Mouse (Mus musculus): ENCODE measurements around the gene Rassf7. TPM values are rescaled to one million over a fixed set of nuclear protein-coding genes. Genes with fewer than 3 reads are reported as not detected.

Rassf7 gene
- 22.6 and 41.4 TPM in 2 replicates for polyA plus RNA-seq (2016; fragmentation: Nextera tagmentation; extraction: Ambion mirVana)

DNA sequence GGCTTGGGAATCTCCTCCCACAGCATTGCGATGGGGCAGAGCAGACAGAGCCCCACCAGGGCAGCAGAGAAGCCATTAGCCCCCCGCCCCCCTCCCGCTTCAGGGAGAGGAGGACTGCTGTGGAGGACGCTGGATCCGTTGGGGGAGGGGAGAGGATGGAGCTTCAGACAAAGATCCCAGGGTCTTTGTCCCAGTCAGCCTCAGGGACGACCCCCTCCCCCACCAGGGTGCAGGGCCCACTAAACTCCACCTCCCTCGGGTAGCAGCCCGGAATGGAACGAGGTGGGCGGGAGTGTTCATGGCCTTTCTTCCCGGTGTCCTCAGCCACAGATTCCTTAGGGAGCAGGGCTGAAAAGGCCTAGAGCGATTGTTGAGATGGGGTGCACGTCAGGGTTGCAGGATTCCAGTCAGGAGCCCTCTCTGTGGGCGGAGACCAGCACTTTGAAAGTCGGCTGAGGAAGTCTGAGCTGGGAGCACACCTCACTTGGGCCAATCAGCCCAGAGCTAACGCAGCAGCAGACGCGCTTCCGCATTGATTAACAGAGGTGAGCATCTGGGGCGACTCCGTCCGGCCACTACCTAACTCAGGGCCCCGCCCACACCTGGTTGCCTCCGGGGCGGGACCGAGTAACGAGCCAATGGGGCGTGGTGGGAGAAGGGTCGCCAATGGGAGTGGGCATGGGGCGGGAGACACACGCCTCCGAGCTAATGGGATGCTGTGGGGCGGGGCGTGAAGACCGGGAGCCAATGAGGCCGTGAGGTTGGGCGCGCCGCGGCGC is at the start of gene Rassf7:
Gene Rassf7 (plus strand): TSS at position 760 of the 779 bp plus-strand sequence.
- 1% methylated on average over 41 of the region's 41 CpGs for WGBS
- H3K27me3 ChIP-seq (ENCODE audit: insufficient read depth, poor library complexity, severe bottlenecking), result peaks cover 8% of the 10 kb centered on the region; the same call in 1 of the 2 replicates

DNA sequence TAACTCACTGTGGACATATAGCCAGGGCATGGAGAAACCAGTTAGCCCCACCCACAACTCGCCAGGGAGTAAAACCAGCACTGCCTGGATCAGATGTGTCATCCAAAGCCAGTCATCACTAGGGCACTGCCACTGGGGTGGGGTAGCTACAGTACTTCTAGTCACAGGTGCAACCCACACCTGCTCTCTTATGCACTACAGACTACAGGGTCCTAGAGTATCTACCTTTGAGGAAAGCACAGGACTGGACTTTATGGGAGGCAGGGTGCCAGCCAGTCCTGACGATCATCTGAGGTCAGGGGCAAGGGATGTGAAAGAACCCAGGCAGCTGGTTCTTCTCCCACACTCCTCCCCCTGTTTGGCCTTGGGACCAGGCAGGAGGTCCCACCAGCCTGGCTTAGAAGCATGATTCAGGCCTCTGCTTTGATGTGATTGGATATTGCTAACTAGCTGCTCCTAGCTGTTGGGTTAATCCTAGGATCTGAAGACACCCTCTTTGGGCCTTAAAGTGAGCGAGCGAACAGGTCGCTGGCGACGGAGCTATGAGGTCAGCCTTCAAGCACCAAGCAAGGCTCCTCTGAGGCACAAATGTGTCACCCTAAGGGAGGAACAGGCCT is 47.7 kb upstream of the Rassf7 start:
- Histone ChIP-seq H3K27ac (peak overlapping the region; percentile 85), H3K27me3 (ENCODE audit: insufficient read depth, poor library complexity, severe bottlenecking) (no peaks in the 10 kb centered on the region), H3K9me3 (no peaks in the 10 kb centered on the region), H3K36me3 (peaks cover 33% of the 10 kb centered on the region), H3K4me1 (peaks cover 33% of the 10 kb centered on the region), H3K4me3 (peak overlapping the region; percentile 68)
- DNase-seq (ENCODE audit: low spot score), result no peak
- 12% methylated on average over 7 of the region's 7 CpGs for WGBS

More for the DNA sequence above, at the start of gene Rassf7:
- H3K4me3 ChIP-seq, result peak within 1 kb of the TSS; percentile 75
- peaks cover 24% of the 10 kb centered on the region for H3K36me3 ChIP-seq
- peaks cover 51% of the 10 kb centered on the region for H3K4me1 ChIP-seq
- H3K9me3 ChIP-seq, result no peaks in the 10 kb centered on the region
- DNase-seq (ENCODE audit: low spot score), result peak; percentile 99
- peak within 1 kb of the TSS; percentile 80 for H3K27ac ChIP-seq

DNA sequence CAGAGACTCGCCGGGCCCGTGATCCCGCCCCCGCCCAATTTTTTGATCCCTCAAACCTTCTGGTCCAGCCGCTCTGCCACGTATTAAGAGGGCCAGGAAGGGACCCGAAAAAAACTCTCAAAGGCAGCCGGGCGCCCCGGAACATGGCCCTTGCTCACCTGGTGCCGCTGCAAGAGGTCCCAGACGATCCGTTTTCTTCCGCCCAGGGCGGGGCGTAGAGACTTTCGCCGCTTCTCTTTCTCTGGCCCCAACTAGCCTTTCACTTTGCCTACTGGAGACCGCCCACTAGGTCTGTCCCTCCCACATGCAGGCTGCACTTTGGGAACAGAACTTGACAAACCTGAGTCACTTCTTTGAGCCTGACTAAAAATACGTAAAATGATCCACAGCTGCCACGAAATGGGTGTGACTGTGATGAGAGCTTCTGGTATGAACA is 47.1 kb upstream of the Rassf7 start:
- H3K27ac ChIP-seq, result peak overlapping the region; percentile 85
- peak; percentile 89 for DNase-seq (ENCODE audit: low spot score)
- no peaks in the 10 kb centered on the region for H3K27me3 ChIP-seq (ENCODE audit: insufficient read depth, poor library complexity, severe bottlenecking)
- H3K9me3 ChIP-seq, result no peaks in the 10 kb centered on the region
- H3K4me1 ChIP-seq, result peaks cover 37% of the 10 kb centered on the region
- peak overlapping the region; percentile 68 for H3K4me3 ChIP-seq
- H3K36me3 ChIP-seq, result peaks cover 28% of the 10 kb centered on the region
- 2% methylated on average over 22 of the region's 22 CpGs for WGBS

DNA sequence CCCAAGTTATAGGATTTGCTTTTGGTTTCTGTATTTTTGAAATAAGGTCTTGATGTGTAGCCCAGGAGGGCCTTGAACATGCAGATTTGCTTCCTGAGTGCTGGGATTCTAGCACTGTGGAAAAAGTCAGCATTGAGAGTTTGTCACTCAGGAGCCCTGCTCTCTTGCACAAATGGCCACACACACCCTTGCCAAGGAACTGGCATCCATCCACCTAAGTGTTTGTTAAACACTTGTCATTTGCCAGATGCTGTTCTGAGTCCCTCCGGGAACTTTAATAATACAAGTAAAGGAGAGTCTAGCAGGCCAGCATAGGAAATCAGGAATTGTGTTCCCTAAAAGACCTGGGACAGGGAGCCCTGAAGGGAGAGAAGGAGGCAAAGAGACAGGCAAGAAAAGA is 46.4 kb upstream of the Rassf7 start:
- WGBS, result 81% methylated on average over 1 of the region's 1 CpGs
- peak overlapping the region; percentile 85; the same call in 1 of the 2 replicates for H3K27ac ChIP-seq

DNA sequence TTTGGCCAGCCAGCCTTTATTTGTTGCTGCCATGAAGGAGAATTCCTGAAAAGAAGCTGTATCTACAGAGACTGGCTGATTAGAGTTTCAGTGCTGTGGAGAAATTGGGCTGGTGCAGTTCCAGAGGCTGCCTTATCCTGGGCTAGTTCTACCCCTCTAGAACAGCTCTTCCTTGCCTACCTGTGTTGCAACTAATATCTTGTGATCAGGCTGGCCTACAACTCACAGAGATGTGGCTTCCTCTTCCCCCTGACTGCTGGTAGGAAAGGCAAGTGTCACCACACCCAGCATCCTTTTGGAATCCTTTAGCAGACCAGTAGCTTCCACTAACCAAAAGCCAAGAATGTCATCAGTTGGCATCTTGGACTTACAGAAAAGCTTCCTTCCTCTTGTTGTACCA is 45.8 kb upstream of the Rassf7 start:
- H3K4me3 ChIP-seq, result no peak overlapping the region
- no peak overlapping the region for H3K27ac ChIP-seq
- no peak for DNase-seq (ENCODE audit: low spot score)
- H3K9me3 ChIP-seq, result no peaks in the 10 kb centered on the region
- no peaks in the 10 kb centered on the region for H3K27me3 ChIP-seq (ENCODE audit: insufficient read depth, poor library complexity, severe bottlenecking)
- H3K36me3 ChIP-seq, result peaks cover 14% of the 10 kb centered on the region
- H3K4me1 ChIP-seq, result peaks cover 29% of the 10 kb centered on the region

More for the DNA sequence above, 46.4 kb upstream of the Rassf7 start:
- Histone ChIP-seq H3K4me3 (no peak overlapping the region), H3K9me3 (no peaks in the 10 kb centered on the region), H3K36me3 (peaks cover 20% of the 10 kb centered on the region), H3K4me1 (peaks cover 34% of the 10 kb centered on the region), H3K27me3 (ENCODE audit: insufficient read depth, poor library complexity, severe bottlenecking) (no peaks in the 10 kb centered on the region)
- no peak for DNase-seq (ENCODE audit: low spot score)

DNA sequence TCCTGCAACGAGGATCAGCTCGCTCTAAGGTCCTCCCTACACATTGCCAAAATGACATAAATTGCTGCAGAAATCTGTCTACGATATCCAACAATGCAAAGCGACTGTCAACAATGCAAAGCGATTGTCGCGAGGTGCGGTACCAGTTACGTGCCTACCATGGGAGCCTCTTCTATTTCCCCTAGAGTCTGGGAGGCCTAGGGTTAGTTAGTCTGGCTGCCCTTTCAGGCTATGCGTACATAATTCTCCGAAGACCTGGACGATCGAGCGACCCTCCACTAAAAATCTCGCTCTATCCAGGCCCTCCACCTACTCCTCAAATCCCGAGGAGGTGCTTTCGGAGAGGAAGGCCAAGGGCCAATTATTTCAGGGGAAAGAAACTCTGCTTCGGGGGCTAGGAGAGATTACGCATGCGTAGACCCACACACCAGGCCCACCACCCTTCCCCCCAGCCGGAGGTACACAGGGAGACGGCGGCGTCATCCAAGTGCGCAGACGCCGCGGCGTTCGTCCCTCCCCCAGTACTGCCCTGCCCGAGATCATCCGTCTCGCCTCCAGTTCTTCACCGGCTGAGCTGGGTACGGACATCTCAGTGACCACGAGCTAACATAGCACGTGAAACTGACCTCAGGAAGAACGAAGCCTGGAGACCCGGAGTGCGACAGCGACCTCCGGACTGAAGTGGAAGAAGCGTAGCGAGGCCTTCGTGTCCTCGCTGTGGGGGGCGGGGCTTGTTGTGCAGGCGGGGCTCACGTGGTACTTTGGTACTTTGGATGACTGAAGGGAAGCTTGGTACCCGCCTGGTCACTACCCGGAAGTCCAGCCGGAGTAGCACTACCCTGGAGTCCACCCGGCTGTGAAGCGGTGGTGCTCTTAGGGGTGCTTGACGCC is 43.3 kb upstream of the Rassf7 start, which contains the start of gene Rnh1:
Gene Rnh1 (minus strand): TSS at position 742 of the 891 bp plus-strand sequence.
- peaks cover 22% of the 10 kb centered on the region for H3K4me1 ChIP-seq
- H3K9me3 ChIP-seq, result no peaks in the 10 kb centered on the region
- H3K27me3 ChIP-seq (ENCODE audit: insufficient read depth, poor library complexity, severe bottlenecking), result no peaks in the 10 kb centered on the region
- H3K4me3 ChIP-seq, result peak within 1 kb of the TSS; percentile 63
- no peaks in the 10 kb centered on the region for H3K36me3 ChIP-seq
- WGBS, result 4% methylated on average over 55 of the region's 55 CpGs
- H3K27ac ChIP-seq, result peak within 1 kb of the TSS; percentile 91
- DNase-seq (ENCODE audit: low spot score), result peak; percentile 97

DNA sequence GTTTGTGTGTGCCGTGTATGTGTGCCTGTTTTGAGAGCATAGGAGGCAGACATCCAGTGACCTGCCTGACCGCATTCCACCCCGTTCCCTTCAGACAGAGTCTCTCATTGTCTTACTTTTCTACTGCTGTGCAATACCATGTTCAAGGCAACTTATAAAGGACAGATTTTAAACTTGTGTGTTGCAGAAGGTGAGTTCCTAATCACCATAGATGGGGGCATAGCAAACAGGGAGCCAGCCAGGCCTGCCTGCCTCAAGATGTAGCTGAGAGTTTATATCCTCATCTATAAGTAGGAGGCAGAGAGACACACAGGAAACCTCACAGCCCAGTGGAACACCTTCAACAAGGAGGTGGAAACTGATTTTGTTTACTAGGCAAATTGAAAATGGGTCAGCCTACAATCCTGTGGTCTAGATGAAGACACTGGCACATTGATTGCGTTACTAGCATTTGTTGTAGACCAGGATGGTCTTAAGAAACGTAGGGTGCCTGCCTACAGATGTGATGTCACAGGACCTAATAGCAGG is 42.3 kb upstream of the Rassf7 start:
- peak overlapping the region; percentile 63 for H3K4me3 ChIP-seq

DNA sequence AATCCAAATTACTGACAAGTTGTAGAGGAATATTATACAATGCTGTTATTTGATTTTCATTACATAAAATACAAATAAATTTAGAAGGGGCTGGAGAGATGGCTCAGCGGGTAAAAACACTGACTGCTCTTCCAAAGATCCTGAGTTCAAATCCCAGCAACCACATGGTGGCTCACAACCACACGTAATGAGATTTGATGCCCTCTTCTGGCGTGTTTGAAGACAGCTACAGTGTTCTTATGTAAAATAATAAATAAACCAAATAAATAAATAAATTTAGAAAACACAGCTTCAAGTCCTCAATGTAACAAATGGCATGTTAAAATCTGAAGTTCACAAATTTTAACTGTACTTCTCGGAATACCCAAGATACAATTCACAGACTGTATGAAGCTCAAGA is 40.6 kb upstream of the Rassf7 start:
- no peak overlapping the region for H3K4me3 ChIP-seq
- no peak overlapping the region for H3K27ac ChIP-seq
- no peaks in the 10 kb centered on the region for H3K9me3 ChIP-seq
- H3K27me3 ChIP-seq (ENCODE audit: insufficient read depth, poor library complexity, severe bottlenecking), result peaks cover 13% of the 10 kb centered on the region; the same call in 1 of the 2 replicates
- peaks cover 8% of the 10 kb centered on the region for H3K4me1 ChIP-seq
- 82% methylated on average over 4 of the region's 4 CpGs for WGBS
- no peak for DNase-seq (ENCODE audit: low spot score)
- no peaks in the 10 kb centered on the region for H3K36me3 ChIP-seq

More for the DNA sequence above, 42.3 kb upstream of the Rassf7 start:
- 90% methylated on average over 5 of the region's 5 CpGs for WGBS
- Histone ChIP-seq H3K27me3 (ENCODE audit: insufficient read depth, poor library complexity, severe bottlenecking) (peaks cover 5% of the 10 kb centered on the region; the same call in 1 of the 2 replicates), H3K36me3 (no peaks in the 10 kb centered on the region), H3K27ac (peak overlapping the region; percentile 91), H3K9me3 (no peaks in the 10 kb centered on the region), H3K4me1 (peaks cover 13% of the 10 kb centered on the region)
- DNase-seq (ENCODE audit: low spot score), result no peak

DNA sequence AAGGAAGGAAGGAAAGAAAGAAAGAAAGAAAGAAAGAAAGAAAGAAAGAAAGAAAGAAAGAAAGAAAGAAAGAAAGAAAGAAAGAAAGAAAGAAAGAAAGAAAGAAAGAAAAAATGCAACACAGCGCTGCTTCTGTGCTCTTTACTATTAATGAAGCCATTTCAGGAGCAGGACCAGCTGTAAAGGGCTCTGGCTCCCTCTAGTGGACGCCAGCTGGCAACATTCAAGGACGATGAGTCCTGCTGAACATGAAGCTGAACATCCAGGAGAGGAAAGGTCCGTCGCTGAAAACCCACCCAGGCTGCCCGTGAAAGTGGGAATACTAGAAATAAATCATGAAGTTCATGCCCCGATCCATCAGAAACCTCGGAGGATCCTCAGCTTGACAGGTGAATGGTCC is 39.5 kb upstream of the Rassf7 start:
- DNase-seq (ENCODE audit: low spot score), result peak; percentile 93
- Histone ChIP-seq H3K4me3 (no peak overlapping the region), H3K27ac (no peak overlapping the region), H3K4me1 (peaks cover 8% of the 10 kb centered on the region), H3K36me3 (no peaks in the 10 kb centered on the region), H3K9me3 (no peaks in the 10 kb centered on the region), H3K27me3 (ENCODE audit: insufficient read depth, poor library complexity, severe bottlenecking) (peaks cover 13% of the 10 kb centered on the region; the same call in 1 of the 2 replicates)
- 5% methylated on average over 8 of the region's 8 CpGs for WGBS

DNA sequence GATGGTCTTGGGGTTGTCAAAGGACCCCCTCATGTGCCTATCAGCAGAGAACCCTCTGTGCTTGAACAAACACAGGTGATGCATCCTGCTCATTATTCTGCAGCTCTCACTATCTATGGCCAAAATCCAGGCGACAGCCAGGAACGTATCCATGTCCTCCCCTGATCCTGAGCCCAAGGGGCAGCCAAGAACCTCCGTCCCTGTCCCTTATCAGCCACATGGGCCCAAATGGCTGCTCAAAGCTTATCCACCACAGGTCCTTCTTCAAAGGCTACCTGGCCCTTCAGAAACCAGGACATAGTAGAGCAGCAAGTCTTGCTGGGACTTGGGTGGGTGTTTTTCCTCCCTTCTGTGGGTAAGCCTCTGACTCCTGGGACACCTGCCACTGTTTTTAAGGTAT is 27.5 kb upstream of the Rassf7 start:
- Histone ChIP-seq H3K27ac (no peak overlapping the region), H3K4me1 (peaks cover 23% of the 10 kb centered on the region), H3K4me3 (no peak overlapping the region), H3K36me3 (peaks cover 41% of the 10 kb centered on the region), H3K9me3 (no peaks in the 10 kb centered on the region), H3K27me3 (ENCODE audit: insufficient read depth, poor library complexity, severe bottlenecking) (no peaks in the 10 kb centered on the region)
- DNase-seq (ENCODE audit: low spot score), result no peak
- WGBS, result 58% methylated on average over 3 of the region's 3 CpGs

DNA sequence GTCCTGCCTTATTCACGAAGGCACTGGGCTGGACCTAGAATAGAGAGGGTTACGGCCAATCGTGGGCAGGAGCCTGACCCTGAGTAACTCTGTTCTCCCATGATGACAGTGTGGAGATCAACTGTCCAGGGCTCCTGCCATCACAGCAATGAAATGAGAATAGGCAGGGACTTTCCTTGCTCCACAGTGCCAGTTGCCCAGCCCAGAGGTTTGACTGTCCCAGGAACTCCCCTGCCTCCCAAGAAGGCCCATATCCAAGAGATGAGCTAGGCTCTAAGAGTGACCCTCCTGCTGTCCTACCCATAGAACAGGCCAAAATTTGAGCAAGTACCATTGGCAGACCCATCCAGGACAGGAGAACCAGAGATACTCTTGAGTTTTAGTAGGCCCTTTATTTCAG is 26.9 kb upstream of the Rassf7 start:
- Histone ChIP-seq H3K36me3 (peaks cover 41% of the 10 kb centered on the region), H3K4me1 (peaks cover 24% of the 10 kb centered on the region)

DNA sequence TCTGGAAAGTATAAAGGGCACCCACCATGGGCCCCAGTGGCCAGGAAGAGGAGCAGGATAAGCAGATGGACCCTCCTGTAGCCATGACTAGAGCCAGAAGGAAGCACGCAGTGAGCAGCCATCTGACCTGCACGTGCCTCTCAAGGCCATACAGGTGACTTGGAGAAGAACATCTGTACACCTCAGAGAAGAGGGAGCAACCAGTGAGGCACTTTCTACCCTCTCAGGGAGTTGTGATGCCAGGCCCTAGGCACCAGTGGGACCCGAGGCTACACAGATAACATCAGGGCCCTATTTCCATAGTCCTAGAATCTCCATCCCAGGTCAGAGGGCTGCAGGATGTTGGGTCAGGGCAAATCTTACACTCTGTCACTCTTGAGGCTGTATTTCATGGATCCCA is 25.4 kb upstream of the Rassf7 start:
- no peak for DNase-seq (ENCODE audit: low spot score)
- Histone ChIP-seq H3K4me1 (peaks cover 28% of the 10 kb centered on the region), H3K27ac (no peak overlapping the region), H3K4me3 (no peak overlapping the region), H3K9me3 (no peaks in the 10 kb centered on the region), H3K27me3 (ENCODE audit: insufficient read depth, poor library complexity, severe bottlenecking) (no peaks in the 10 kb centered on the region), H3K36me3 (peaks cover 41% of the 10 kb centered on the region)
- WGBS, result 90% methylated on average over 3 of the region's 3 CpGs

More for the DNA sequence above, 26.9 kb upstream of the Rassf7 start:
- H3K4me3 ChIP-seq, result no peak overlapping the region
- H3K27me3 ChIP-seq (ENCODE audit: insufficient read depth, poor library complexity, severe bottlenecking), result no peaks in the 10 kb centered on the region
- H3K27ac ChIP-seq, result no peak overlapping the region
- no peaks in the 10 kb centered on the region for H3K9me3 ChIP-seq
- WGBS, result 87% methylated on average over 3 of the region's 3 CpGs
- DNase-seq (ENCODE audit: low spot score), result no peak

Data from heart, embryonic 10.5 days (tissue).